Mouse (Mus musculus): ENCODE data around the gene Foxj3.

- no peak for TF ChIP-seq ZNF384 (IDR thresholded peaks at IDR 0.05; ENCODE audit: low read depth, low read length)
- TF ChIP-seq CHD2 (IDR thresholded peaks at IDR 0.05; ENCODE audit: low read depth, low read length), result no peak
- TF ChIP-seq MAFK (IDR thresholded peaks at IDR 0.05; ENCODE audit: insufficient read depth, low read depth, low read length), result no peak
- TF ChIP-seq ZC3H11A (IDR thresholded peaks at IDR 0.05; ENCODE audit: borderline replicate concordance, low read depth, low read length), result no peak
- TF ChIP-seq HCFC1 (IDR thresholded peaks at IDR 0.05; ENCODE audit: borderline replicate concordance, insufficient read depth, low read length), result no peak
Observed at GRCm38 (mm10) chr4:119660007-119660406, 123.2 kb downstream of the Foxj3 start.
